ENCODE assay signal across 22 mouse cellular contexts in the genomic region with DNA sequence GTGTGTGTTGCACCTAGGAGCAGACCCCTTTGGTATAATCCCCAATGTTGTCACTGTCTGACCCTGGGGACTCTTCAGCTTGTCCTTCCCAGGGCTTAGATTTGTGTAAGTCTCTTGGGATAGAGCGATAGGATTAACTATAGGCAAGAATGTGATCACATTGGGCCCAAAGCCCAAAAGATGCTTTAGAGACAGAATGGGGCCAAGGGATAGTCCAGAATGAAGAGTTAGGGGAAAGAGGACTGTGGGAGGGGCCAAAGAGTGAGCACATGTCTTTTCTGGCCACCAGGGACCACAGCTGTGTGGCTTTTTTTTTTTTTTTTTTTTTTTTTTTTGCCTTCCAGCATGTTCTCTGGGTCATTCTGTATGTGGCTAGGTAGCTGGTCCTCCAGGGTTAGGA. TPM values are rescaled to one million over a fixed set of nuclear protein-coding genes. Genes with fewer than 3 reads are reported as not detected.
DNase-seq lines count a peak whose midpoint lies in the region; ATAC-seq and TF ChIP-seq lines count a peak whose summit lies in the region.
"Had no signal": no experiment of that assay in that cellular context is flagged by ENCODE, and none has a peak within 500 bp of the region (broad histone marks: within the 10 kb centered on the region; RNA-seq: fewer than 3 reads in every experiment).

No protein-coding gene starts in this region.

- DNase-seq in forebrain, embryonic 11.5 days (ENCODE audit: low spot score): no peak
- DNase-seq in limb, embryonic 11.5 days (ENCODE audit: low spot score): no peak
- DNase-seq in thymus, postnatal 25 days: no peak
- no peak for DNase-seq in liver, postnatal 0 days
- DNase-seq: adrenal gland, postnatal 36 days; cerebellum, adult 9-10 months; gastrocnemius, postnatal 36 days; heart, adult 2 months; heart, postnatal 14 days; kidney, adult 11 months; kidney, postnatal 36 days; lung, adult 2 months; right cerebral cortex, postnatal 14 days; spleen, adult 18-20 months had no signal

- no peaks in the 10 kb centered on the region for H3K27me3 ChIP-seq in forebrain, embryonic 11.5 days (ENCODE audit: control insufficient read depth, insufficient read depth, low read length)
- H3K27me3 ChIP-seq in forebrain, embryonic 15.5 days: no peaks in the 10 kb centered on the region
- peaks cover 10% of the 10 kb centered on the region; the same call in 1 of the 2 replicates for H3K27me3 ChIP-seq in midbrain, embryonic 12.5 days
- no peaks in the 10 kb centered on the region for H3K27me3 ChIP-seq in midbrain, embryonic 16.5 days (ENCODE audit: control insufficient read depth, insufficient read depth, low read depth, low read length)
- no peaks in the 10 kb centered on the region for H3K27me3 ChIP-seq in limb, embryonic 11.5 days (ENCODE audit: control insufficient read depth, insufficient read depth, low read length)
- no peaks in the 10 kb centered on the region for H3K27me3 ChIP-seq in liver, postnatal 0 days (ENCODE audit: insufficient read depth, low read length)
- H3K27me3 ChIP-seq: heart, embryonic 13.5 days; hindbrain, embryonic 12.5 days; kidney, embryonic 15.5 days; liver, embryonic 12.5 days had no signal

- 18% methylated on average over 1 of the region's 1 CpGs for WGBS in forebrain, embryonic 11.5 days
- 22% methylated on average over 1 of the region's 1 CpGs for WGBS in forebrain, embryonic 15.5 days
- 27% methylated on average over 1 of the region's 1 CpGs for WGBS in midbrain, embryonic 12.5 days
- WGBS in midbrain, embryonic 16.5 days: 19% methylated on average over 1 of the region's 1 CpGs
- WGBS in limb, embryonic 11.5 days: 96% methylated on average over 1 of the region's 1 CpGs
- WGBS in liver, postnatal 0 days (ENCODE audit: insufficient replicate concordance): 78% methylated on average over 1 of the region's 1 CpGs

- no peak overlapping the region for H3K4me3 ChIP-seq in forebrain, embryonic 11.5 days (ENCODE audit: low read depth, low read length)
- no peak overlapping the region for H3K4me3 ChIP-seq in forebrain, embryonic 15.5 days
- H3K4me3 ChIP-seq in midbrain, embryonic 12.5 days: no peak overlapping the region
- H3K4me3 ChIP-seq in midbrain, embryonic 16.5 days (ENCODE audit: low read depth, low read length): no peak overlapping the region
- H3K4me3 ChIP-seq in limb, embryonic 11.5 days (ENCODE audit: low read depth, low read length): no peak overlapping the region
- H3K4me3 ChIP-seq in liver, postnatal 0 days (ENCODE audit: low read depth, low read length): no peak overlapping the region
- H3K4me3 ChIP-seq: heart, adult 2 months; heart, embryonic 13.5 days; hindbrain, embryonic 12.5 days; kidney, embryonic 15.5 days; liver, embryonic 12.5 days; megakaryocyte, embryonic 14.5 days had no signal

- H3K4me2 ChIP-seq in forebrain, embryonic 11.5 days (ENCODE audit: low read depth, low read length, severe bottlenecking): no peak overlapping the region
- H3K4me2 ChIP-seq in forebrain, embryonic 15.5 days (replicated peaks): no peak overlapping the region
- no peak overlapping the region for H3K4me2 ChIP-seq in midbrain, embryonic 12.5 days (replicated peaks)
- H3K4me2 ChIP-seq in midbrain, embryonic 16.5 days (ENCODE audit: low read length): no peak overlapping the region
- no peak overlapping the region for H3K4me2 ChIP-seq in limb, embryonic 11.5 days (ENCODE audit: low read depth, severe bottlenecking)
- H3K4me2 ChIP-seq in liver, postnatal 0 days (ENCODE audit: low read depth, low read length): no peak overlapping the region
- H3K4me2 ChIP-seq: heart, embryonic 13.5 days; hindbrain, embryonic 12.5 days; liver, embryonic 12.5 days had no signal

- no peak overlapping the region for H3K9ac ChIP-seq in forebrain, embryonic 11.5 days (ENCODE audit: low read length)
- no peak overlapping the region for H3K9ac ChIP-seq in forebrain, embryonic 15.5 days (replicated peaks)
- H3K9ac ChIP-seq in midbrain, embryonic 12.5 days (replicated peaks): no peak overlapping the region
- H3K9ac ChIP-seq in midbrain, embryonic 16.5 days (ENCODE audit: low read depth, low read length): no peak overlapping the region
- H3K9ac ChIP-seq in limb, embryonic 11.5 days (ENCODE audit: low read length): no peak overlapping the region
- no peak overlapping the region for H3K9ac ChIP-seq in liver, postnatal 0 days (replicated peaks)
- H3K9ac ChIP-seq: heart, embryonic 13.5 days; hindbrain, embryonic 12.5 days; kidney, embryonic 15.5 days; liver, embryonic 12.5 days had no signal

- no peaks in the 10 kb centered on the region; the same call in 1 of the 2 replicates for H3K36me3 ChIP-seq in forebrain, embryonic 11.5 days (ENCODE audit: control insufficient read depth, insufficient read depth, low read length)
- peaks cover 17% of the 10 kb centered on the region for H3K36me3 ChIP-seq in forebrain, embryonic 15.5 days
- peaks cover 36% of the 10 kb centered on the region for H3K36me3 ChIP-seq in midbrain, embryonic 12.5 days
- peaks cover 31% of the 10 kb centered on the region for H3K36me3 ChIP-seq in midbrain, embryonic 16.5 days (ENCODE audit: control insufficient read depth, insufficient read depth, low read length)
- H3K36me3 ChIP-seq in limb, embryonic 11.5 days (ENCODE audit: control insufficient read depth, insufficient read depth, low read length): peaks cover 2% of the 10 kb centered on the region; the same call in 1 of the 2 replicates
- H3K36me3 ChIP-seq in liver, postnatal 0 days (replicated peaks; ENCODE audit: insufficient read depth, low read length): 0 out of 2 replicates have a peak, but pooled peaks cover 2% of the 10 kb centered on the region

- no peak for TF ChIP-seq CTCF in liver, postnatal 0 days (IDR thresholded peaks at IDR 0.05; ENCODE audit: low read depth)

- no peaks in the 10 kb centered on the region for H3K9me3 ChIP-seq in forebrain, embryonic 11.5 days (ENCODE audit: control insufficient read depth, low read length)
- H3K9me3 ChIP-seq in forebrain, embryonic 15.5 days: no peaks in the 10 kb centered on the region
- no peaks in the 10 kb centered on the region for H3K9me3 ChIP-seq in midbrain, embryonic 12.5 days
- no peaks in the 10 kb centered on the region for H3K9me3 ChIP-seq in midbrain, embryonic 16.5 days (replicated peaks; ENCODE audit: control insufficient read depth, low read length, poor library complexity, severe bottlenecking)
- H3K9me3 ChIP-seq in limb, embryonic 11.5 days (ENCODE audit: control insufficient read depth, low read length): no peaks in the 10 kb centered on the region
- no peaks in the 10 kb centered on the region for H3K9me3 ChIP-seq in liver, postnatal 0 days (ENCODE audit: low read length)
- H3K9me3 ChIP-seq: heart, embryonic 13.5 days; hindbrain, embryonic 12.5 days; kidney, embryonic 15.5 days; liver, embryonic 12.5 days; megakaryocyte, embryonic 14.5 days had no signal

- peak overlapping the region; percentile 77 for H3K27ac ChIP-seq in forebrain, embryonic 11.5 days (ENCODE audit: low read depth, low read length)
- H3K27ac ChIP-seq in forebrain, embryonic 15.5 days (replicated peaks): no peak overlapping the region
- 0 out of 2 replicates have a peak overlapping the region, but pooled peaks have one; percentile 35 for H3K27ac ChIP-seq in midbrain, embryonic 12.5 days (replicated peaks)
- H3K27ac ChIP-seq in midbrain, embryonic 16.5 days (ENCODE audit: low read length): no peak overlapping the region
- peak overlapping the region; percentile 48; the same call in 1 of the 2 replicates for H3K27ac ChIP-seq in limb, embryonic 11.5 days (replicated peaks; ENCODE audit: low read depth, low read length)
- H3K27ac ChIP-seq in liver, postnatal 0 days (ENCODE audit: low read depth): no peak overlapping the region
- H3K27ac ChIP-seq: heart, adult 2 months; heart, embryonic 13.5 days; hindbrain, embryonic 12.5 days; kidney, embryonic 15.5 days; liver, embryonic 12.5 days had no signal

- no peak; the same call in 1 of the 2 replicates for ATAC-seq in forebrain, embryonic 11.5 days (replicated peaks; ENCODE audit: low FRiP score)
- no peak for ATAC-seq in forebrain, embryonic 15.5 days (replicated peaks)
- no peak for ATAC-seq in midbrain, embryonic 12.5 days (ENCODE audit: low FRiP score, low read depth)
- no peak for ATAC-seq in midbrain, embryonic 16.5 days
- ATAC-seq in limb, embryonic 11.5 days (ENCODE audit: insufficient number of reproducible peaks, low FRiP score, low TSS enrichment, low read depth): no peak
- no peak for ATAC-seq in liver, postnatal 0 days
- ATAC-seq: liver, embryonic 12.5 days had no signal

- H3K4me1 ChIP-seq in forebrain, embryonic 11.5 days (replicated peaks; ENCODE audit: control insufficient read depth, insufficient read depth, low read length): peaks cover 60% of the 10 kb centered on the region
- H3K4me1 ChIP-seq in forebrain, embryonic 15.5 days: peaks cover 13% of the 10 kb centered on the region; the same call in 1 of the 2 replicates
- H3K4me1 ChIP-seq in midbrain, embryonic 12.5 days: peaks cover 58% of the 10 kb centered on the region
- H3K4me1 ChIP-seq in midbrain, embryonic 16.5 days (ENCODE audit: control insufficient read depth, insufficient read depth, low read length): peaks cover 3% of the 10 kb centered on the region; the same call in 1 of the 2 replicates
- peaks cover 31% of the 10 kb centered on the region for H3K4me1 ChIP-seq in limb, embryonic 11.5 days (ENCODE audit: control insufficient read depth, insufficient read depth, low read length)
- H3K4me1 ChIP-seq in liver, postnatal 0 days (ENCODE audit: insufficient read depth): no peaks in the 10 kb centered on the region
- H3K4me1 ChIP-seq: heart, embryonic 13.5 days; liver, embryonic 12.5 days; megakaryocyte, embryonic 14.5 days had no signal

- no peak for TF ChIP-seq EP300 in liver, postnatal 0 days (IDR thresholded peaks at IDR 0.05; ENCODE audit: low read depth)

RNA-seq across cellular contexts. Expression of gene Rtl1, which starts 46.6 kb away (rescaled TPM):
- polyA plus RNA-seq in forebrain, embryonic 11.5 days (2014; fragmentation: Nextera tagmentation; extraction: Ambion mirVana): 0.97 and 1.2 TPM in 2 replicates
- polyA plus RNA-seq in forebrain, embryonic 15.5 days (2015; fragmentation: Nextera tagmentation; extraction: Ambion mirVana): 1.0 and 1.1 TPM in 2 replicates
- polyA plus RNA-seq in midbrain, embryonic 12.5 days (2016; fragmentation: Nextera tagmentation; extraction: Ambion mirVana): 1.1 and 1.2 TPM in 2 replicates
- polyA plus RNA-seq in midbrain, embryonic 16.5 days (2015; fragmentation: Nextera tagmentation; extraction: Ambion mirVana): 2.0 and 2.2 TPM in 2 replicates
- 0.85 and 0.91 TPM in 2 replicates for polyA plus RNA-seq in limb, embryonic 11.5 days (2014; fragmentation: Nextera tagmentation; extraction: Ambion mirVana)
- 0.06 and 0.11 TPM in 2 replicates for polyA plus RNA-seq in liver, postnatal 0 days (2015; fragmentation: Nextera tagmentation; extraction: Ambion mirVana)
- polyA plus RNA-seq: lung, adult 2 months had no signal

Comparison
In these comparisons a context has a peak if more than half of its experiments do, and no peak if none do; other contexts are left out.
1. H3K27ac ChIP-seq: peak in forebrain, embryonic 11.5 days (single experiment), midbrain, embryonic 12.5 days (single experiment) and limb, embryonic 11.5 days (single experiment); none in forebrain, embryonic 15.5 days (single experiment), midbrain, embryonic 16.5 days (single experiment) and liver, postnatal 0 days (single experiment).